Mouse (Mus musculus) myocyte (in vitro differentiated cells): ENCODE data around the gene Creb1. TPM values are rescaled to one million over a fixed set of nuclear protein-coding genes. Genes with fewer than 3 reads are reported as not detected.
"Not testable (repeated sequence)": the region's sequence is repeated elsewhere in the genome, so short reads cannot be mapped to it uniquely, and the experiment has no call there.

Experiments used
- H3K27me3 ChIP-seq: one replicate; pipeline ENCODE4 v1.6.1; 2011; ENCODE audit not compliant: control insufficient read depth, insufficient read depth, insufficient read length
- H3K36me3 ChIP-seq: one replicate; pipeline ENCODE4 v1.6.1; 2011; ENCODE audit not compliant: control insufficient read depth, insufficient read depth
- H3K4me2 ChIP-seq: one replicate; pipeline ENCODE4 v1.6.1; 2011; ENCODE audit warnings: low read depth, control low read depth
- H3K4me3 ChIP-seq: one replicate; pipeline ENCODE4 v1.5.1; 2011; ENCODE audit warnings: mild to moderate bottlenecking, control low read depth, moderate library complexity
- H3K79me2 ChIP-seq: one replicate; pipeline ENCODE4 v1.6.1; 2011; ENCODE audit not compliant: control insufficient read depth, insufficient read depth
- H3ac ChIP-seq: one replicate; pipeline ENCODE4 v1.6.1; 2011; ENCODE audit not compliant: control insufficient read depth, insufficient read length
- CEBPB ChIP-seq: IDR thresholded peaks from 2 replicates; pipeline ENCODE4 v1.6.1; 2011; ENCODE audit warnings: mild to moderate bottlenecking, moderate library complexity; ENCODE audit not compliant: poor library complexity, insufficient read depth, severe bottlenecking
- E2F4 ChIP-seq: IDR thresholded peaks from one replicate; pipeline ENCODE4 v1.6.1; 2011; ENCODE audit warnings: mild to moderate bottlenecking, control low read depth, moderate library complexity; ENCODE audit not compliant: insufficient read depth
- MAX ChIP-seq: IDR thresholded peaks from one replicate; pipeline ENCODE4 v1.6.1; 2011; ENCODE audit warnings: low read depth, mild to moderate bottlenecking, control low read depth
- MYOD1 ChIP-seq, 3 experiments: IDR thresholded peaks; one replicate each; pipeline ENCODE4 v1.6.1; 2011; ENCODE audit warnings: control low read depth in 2 of 3, low read depth in 2 of 3, mild to moderate bottlenecking in 2 of 3, moderate library complexity in 1 of 3; ENCODE audit not compliant: insufficient read length in 2 of 3, control insufficient read depth in 1 of 3
- MYOG ChIP-seq, 3 experiments: IDR thresholded peaks; one replicate each; pipeline ENCODE4 v1.6.1; 2011; ENCODE audit warnings: control low read depth in 2 of 3, low read depth in 2 of 3, mild to moderate bottlenecking in 2 of 3; ENCODE audit not compliant: insufficient read length in 2 of 3, control insufficient read depth in 1 of 3, insufficient read depth in 1 of 3
- POLR2A ChIP-seq: IDR thresholded peaks from one replicate; pipeline ENCODE4 v1.6.1; 2011; ENCODE audit warnings: low read depth, mild to moderate bottlenecking, control low read depth, moderate library complexity; ENCODE audit not compliant: insufficient read length
- POLR2AphosphoS2 ChIP-seq: IDR thresholded peaks from one replicate; pipeline ENCODE4 v1.6.1; 2011; ENCODE audit warnings: low read depth, control low read depth; ENCODE audit not compliant: insufficient read length
- REST ChIP-seq: IDR thresholded peaks from one replicate; pipeline ENCODE4 v1.6.1; 2011; ENCODE audit warnings: mild to moderate bottlenecking, control low read depth, moderate library complexity; ENCODE audit not compliant: insufficient read depth, insufficient read length
- SRF ChIP-seq: IDR thresholded peaks from one replicate; pipeline ENCODE4 v1.6.1; 2011; ENCODE audit warnings: low read depth; ENCODE audit not compliant: control insufficient read depth, insufficient read length
- TCF12 ChIP-seq: IDR thresholded peaks from one replicate; pipeline ENCODE4 v1.6.1; 2011; ENCODE audit warnings: mild to moderate bottlenecking, control low read depth; ENCODE audit not compliant: poor library complexity, insufficient read depth, severe bottlenecking
- TCF3 ChIP-seq: IDR thresholded peaks from one replicate; pipeline ENCODE4 v1.6.1; 2011; ENCODE audit warnings: low read depth, control low read depth; ENCODE audit not compliant: insufficient read length
- USF1 ChIP-seq: IDR thresholded peaks from one replicate; pipeline ENCODE4 v1.6.1; 2011; ENCODE audit warnings: low read depth, mild to moderate bottlenecking, control low read depth, moderate library complexity
- polyA plus RNA-seq: library from polyadenylated mRNA; unstranded; fragments of >200 nt; fragmentation: generic; extraction: Trizol; gene quantifications from one replicate; pipeline ENCODE4 v1.2.1, GENCODE M21; 2012; ENCODE audit warnings: missing spikeins

The Creb1 gene
- polyA plus RNA-seq, 1 experiment: 9.6 TPM

DNA sequence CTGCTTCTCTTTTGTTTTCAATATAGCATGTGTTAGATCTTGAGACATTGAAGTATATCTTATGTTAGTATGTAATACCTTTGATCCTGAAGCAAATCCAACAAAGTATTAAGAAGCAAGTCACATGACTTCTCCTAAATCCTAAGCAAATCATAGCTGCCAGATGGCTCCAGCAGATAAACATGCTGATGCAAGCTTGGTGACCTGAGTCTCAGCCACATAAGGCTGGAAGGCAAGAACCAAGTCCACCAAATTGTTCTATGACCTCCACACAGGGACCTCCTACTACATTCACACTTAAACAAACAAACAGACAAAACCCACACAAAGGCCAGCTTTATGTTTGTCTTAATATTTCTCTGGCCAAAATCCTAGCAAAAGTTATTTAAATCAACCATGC lies 35.8 kb downstream of the Creb1 start:
- Histone ChIP-seq H3K4me2 (no peak overlapping the region), H3K4me3 (no peak overlapping the region), H3K27me3 (no peaks in the 10 kb centered on the region), H3ac (no peak overlapping the region), H3K79me2 (no peaks in the 10 kb centered on the region), H3K36me3 (peaks cover 42% of the 10 kb centered on the region)
- TF ChIP-seq POLR2A (no peak), SRF (no peak), REST (no peak), CEBPB (no peak), TCF12 (no peak), MYOG (IDR thresholded peaks at IDR 0.05; ENCODE audit: control insufficient read depth in 1 of 3, insufficient read depth in 1 of 3, insufficient read length in 2 of 3, low read depth in 2 of 3) (no peak), TCF3 (no peak), MYOD1 (IDR thresholded peaks at IDR 0.05; ENCODE audit: control insufficient read depth in 1 of 3, insufficient read length in 2 of 3, low read depth in 2 of 3) (no peak), USF1 (no peak)

GRCm38 (mm10) chr1:64576022-64576421 lies 43.6 kb downstream of the Creb1 start:
- Histone ChIP-seq H3ac (no peak overlapping the region), H3K79me2 (no peaks in the 10 kb centered on the region), H3K36me3 (peaks cover 40% of the 10 kb centered on the region), H3K4me3 (no peak overlapping the region), H3K4me2 (no peak overlapping the region), H3K27me3 (no peaks in the 10 kb centered on the region)
- TF ChIP-seq CEBPB: no peak
- TF ChIP-seq TCF3: no peak
- TF ChIP-seq MYOD1 (IDR thresholded peaks at IDR 0.05; ENCODE audit: control insufficient read depth in 1 of 3, insufficient read length in 2 of 3, low read depth in 2 of 3): no peak
- no peak for TF ChIP-seq SRF
- TF ChIP-seq POLR2A: no peak
- TF ChIP-seq REST: no peak
- TF ChIP-seq MYOG (IDR thresholded peaks at IDR 0.05; ENCODE audit: control insufficient read depth in 1 of 3, insufficient read depth in 1 of 3, insufficient read length in 2 of 3, low read depth in 2 of 3): no peak
- no peak for TF ChIP-seq E2F4
- TF ChIP-seq TCF12: no peak
- no peak for TF ChIP-seq MAX
- no peak for TF ChIP-seq USF1
- no peak for TF ChIP-seq POLR2AphosphoS2

- TF ChIP-seq TCF3 (no peak), POLR2AphosphoS2 (no peak), TCF12 (no peak), POLR2A (no peak), CEBPB (no peak), SRF (no peak), REST (no peak), E2F4 (no peak), MYOD1 (IDR thresholded peaks at IDR 0.05; ENCODE audit: control insufficient read depth in 1 of 3, insufficient read length in 2 of 3, low read depth in 2 of 3) (no peak), USF1 (no peak), MYOG (IDR thresholded peaks at IDR 0.05; ENCODE audit: control insufficient read depth in 1 of 3, insufficient read depth in 1 of 3, insufficient read length in 2 of 3, low read depth in 2 of 3) (no peak), MAX (no peak)
- Histone ChIP-seq H3K79me2 (no peaks in the 10 kb centered on the region), H3K4me2 (no peak overlapping the region), H3K27me3 (no peaks in the 10 kb centered on the region), H3ac (no peak overlapping the region), H3K36me3 (peaks cover 38% of the 10 kb centered on the region), H3K4me3 (no peak overlapping the region)
Observed at GRCm38 (mm10) chr1:64576732-64577131, 44.3 kb downstream of the Creb1 start.

DNA sequence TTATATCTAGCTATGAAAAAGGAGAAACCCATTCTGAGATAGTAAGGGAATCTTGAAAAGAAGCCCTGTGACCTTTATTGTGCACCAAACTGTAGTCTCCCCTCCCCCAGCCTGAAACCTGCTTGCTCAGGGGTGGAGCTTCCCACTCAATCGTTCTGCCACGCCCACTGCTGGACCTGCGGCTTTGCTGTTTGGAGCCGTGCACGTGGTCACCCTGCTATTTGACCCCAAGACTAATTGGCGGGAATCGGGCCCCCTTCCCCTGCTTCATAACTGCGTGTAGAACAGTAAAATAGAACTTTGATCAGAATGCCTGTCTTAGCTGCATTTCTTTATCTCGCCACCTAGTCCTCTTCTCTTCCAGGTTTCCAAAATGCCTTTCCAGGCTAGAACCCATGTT lies 45.5 kb downstream of the Creb1 start:
- H3K27me3 ChIP-seq, H3K4me3 ChIP-seq, H3ac ChIP-seq, H3K79me2 ChIP-seq, H3K4me2 ChIP-seq: not testable (repeated sequence)
- H3K36me3 ChIP-seq: peaks cover 40% of the 10 kb centered on the region

DNA sequence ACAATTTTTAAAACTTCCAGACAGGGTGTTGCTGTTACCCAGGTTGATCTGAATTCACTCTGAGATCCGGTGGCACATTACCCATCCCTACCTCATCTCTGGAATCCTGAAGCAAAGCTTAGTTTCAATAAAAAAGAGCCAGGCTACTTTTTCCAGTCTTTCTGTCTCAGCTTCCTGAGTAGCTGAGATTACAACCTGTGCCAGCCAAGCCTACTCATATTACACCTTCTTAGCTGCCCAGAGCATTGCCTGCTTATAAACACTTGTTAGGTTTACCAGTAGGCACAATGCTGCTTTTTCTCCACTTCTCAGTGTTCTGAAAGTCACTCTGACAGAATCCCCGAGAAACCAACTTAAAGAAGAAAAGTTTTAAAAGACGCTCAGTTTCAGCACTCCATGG lies 46.4 kb downstream of the Creb1 start:
- no peak overlapping the region for H3K4me3 ChIP-seq
- no peak overlapping the region for H3ac ChIP-seq
- no peaks in the 10 kb centered on the region for H3K79me2 ChIP-seq
- no peaks in the 10 kb centered on the region for H3K27me3 ChIP-seq
- peaks cover 40% of the 10 kb centered on the region for H3K36me3 ChIP-seq
- TF ChIP-seq SRF: no peak
- no peak for TF ChIP-seq TCF12
- TF ChIP-seq POLR2AphosphoS2: no peak
- no peak for TF ChIP-seq CEBPB
- no peak for TF ChIP-seq TCF3
- TF ChIP-seq POLR2A: no peak
- TF ChIP-seq E2F4: no peak
- TF ChIP-seq MYOG (IDR thresholded peaks at IDR 0.05; ENCODE audit: control insufficient read depth in 1 of 3, insufficient read depth in 1 of 3, insufficient read length in 2 of 3, low read depth in 2 of 3): no peak
- TF ChIP-seq USF1: no peak
- H3K4me2 ChIP-seq: no peak overlapping the region
